Mouse (Mus musculus) heart, embryonic 16.5 days (tissue): ENCODE data around the gene Vip. TPM values are rescaled to one million over a fixed set of nuclear protein-coding genes. Genes with fewer than 3 reads are reported as not detected.

Experiments
- ATAC-seq: fragments of 200-750 bp; cut with Nextera tagmentation; replicated peaks from 2 replicates; pipeline ENCODE4 v1.8.0; 2017; ENCODE audit warnings: moderate number of reproducible peaks; ENCODE audit not compliant: insufficient read depth, low FRiP score; ENCODE audit errors: extremely low read depth
- H3K27ac ChIP-seq: fragments of 300-500 bp; sonication (generic); 2 replicates; pipeline ENCODE4 v1.5.1; 2014; ENCODE audit warnings: mild to moderate bottlenecking, low read length, control low read depth, moderate library complexity
- H3K27me3 ChIP-seq: fragments of 300-500 bp; sonication (generic); 2 replicates; pipeline ENCODE4 v1.6.1; 2014; ENCODE audit warnings: low read length, mixed read lengths; ENCODE audit not compliant: control insufficient read depth, insufficient read depth
- H3K36me3 ChIP-seq: fragments of 300-500 bp; sonication (generic); 2 replicates; pipeline ENCODE4 v1.6.1; 2014; ENCODE audit not compliant: control insufficient read depth, insufficient read depth
- H3K4me1 ChIP-seq: fragments of 300-500 bp; sonication (generic); 2 replicates; pipeline ENCODE4 v1.6.1; 2014; ENCODE audit warnings: low read length, mixed read lengths; ENCODE audit not compliant: control insufficient read depth, insufficient read depth
- H3K4me2 ChIP-seq: fragments of 300-500 bp; sonication (generic); 2 replicates; pipeline ENCODE4 v1.6.1; 2014; ENCODE audit warnings: low read depth, mild to moderate bottlenecking, control low read depth, low read length
- H3K4me3 ChIP-seq: fragments of 300-500 bp; sonication (generic); 2 replicates; pipeline ENCODE4 v1.5.1; 2014; ENCODE audit warnings: mild to moderate bottlenecking, control low read depth, low read length
- H3K9ac ChIP-seq: fragments of 300-500 bp; sonication (generic); 2 replicates; pipeline ENCODE4 v1.6.1; 2014; ENCODE audit warnings: low read length, control low read depth
- H3K9me3 ChIP-seq: fragments of 300-500 bp; sonication (generic); replicated peaks from 2 replicates; pipeline ENCODE4 v1.6.1; 2016; ENCODE audit warnings: low read length; ENCODE audit not compliant: control insufficient read depth
- WGBS: fragments of 180-500 bp; shearing (Covaris S2); extraction: QIAGEN DNeasy Blood & Tissue Kit; methylation state at CpG from one replicate; pipeline ENCODE4 v1.1.7; 2014; 5-methylcytosine and 5-hydroxymethylcytosine counted together
- polyA plus RNA-seq: library from polyadenylated mRNA; unstranded; fragments of >200 nt; fragmentation: Nextera tagmentation; extraction: Ambion mirVana; gene quantifications from 2 replicates; pipeline ENCODE4 v1.2.1, GENCODE M21; 2015

Vip gene
- polyA plus RNA-seq, 1 experiment from 2014 or later, result 0.18 TPM

GRCm38 (mm10) chr10:5608874-5609273 is 30.1 kb upstream of the Vip start:
- H3K4me1 ChIP-seq, result no peaks in the 10 kb centered on the region
- no peak for ATAC-seq

GRCm38 (mm10) chr10:5615186-5616040 is 23.6 kb upstream of the Vip start:
- Histone ChIP-seq H3K27ac (no peak overlapping the region), H3K9me3 (no peaks in the 10 kb centered on the region), H3K9ac (no peak overlapping the region), H3K4me3 (no peak overlapping the region), H3K4me2 (no peak overlapping the region), H3K36me3 (no peaks in the 10 kb centered on the region), H3K4me1 (no peaks in the 10 kb centered on the region), H3K27me3 (no peaks in the 10 kb centered on the region)
- WGBS, result 75% methylated on average over 13 of the region's 13 CpGs
- no peak for ATAC-seq

More at GRCm38 (mm10) chr10:5608874-5609273, 30.1 kb upstream of the Vip start:
- H3K9ac ChIP-seq, result no peak overlapping the region
- H3K4me2 ChIP-seq, result no peak overlapping the region
- H3K36me3 ChIP-seq, result no peaks in the 10 kb centered on the region
- H3K27ac ChIP-seq, result no peak overlapping the region
- no peaks in the 10 kb centered on the region for H3K27me3 ChIP-seq
- no peaks in the 10 kb centered on the region for H3K9me3 ChIP-seq
- no peak overlapping the region for H3K4me3 ChIP-seq
- 75% methylated on average over 3 of the region's 3 CpGs for WGBS

- H3K4me2 ChIP-seq, result no peak overlapping the region
- H3K27ac ChIP-seq, result no peak overlapping the region
- WGBS, result 24% methylated on average over 5 of the region's 5 CpGs
- no peak overlapping the region for H3K9ac ChIP-seq
- no peaks in the 10 kb centered on the region for H3K36me3 ChIP-seq
- ATAC-seq, result 0 out of 2 replicates have a peak, but pooled peaks have one; percentile 37
- no peaks in the 10 kb centered on the region; the same call in 1 of the 2 replicates for H3K9me3 ChIP-seq
- H3K4me1 ChIP-seq, result peaks cover 6% of the 10 kb centered on the region; the same call in 1 of the 2 replicates
- H3K4me3 ChIP-seq, result no peak overlapping the region
- H3K27me3 ChIP-seq, result no peaks in the 10 kb centered on the region
Observed at GRCm38 (mm10) chr10:5626268-5626667, 12.8 kb upstream of the Vip start.

GRCm38 (mm10) chr10:5633672-5634200 is 5.3 kb upstream of the Vip start:
- H3K4me3 ChIP-seq, result no peak overlapping the region
- ATAC-seq, result no peak
- no peaks in the 10 kb centered on the region; the same call in 1 of the 2 replicates for H3K9me3 ChIP-seq
- 51% methylated on average over 4 of the region's 4 CpGs for WGBS
- H3K27me3 ChIP-seq, result no peaks in the 10 kb centered on the region
- no peaks in the 10 kb centered on the region for H3K36me3 ChIP-seq
- no peak overlapping the region for H3K4me2 ChIP-seq
- H3K9ac ChIP-seq, result no peak overlapping the region
- H3K4me1 ChIP-seq, result no peaks in the 10 kb centered on the region
- no peak overlapping the region for H3K27ac ChIP-seq

- H3K4me1 ChIP-seq, result no peaks in the 10 kb centered on the region
- no peak overlapping the region for H3K9ac ChIP-seq
- ATAC-seq, result no peak
- H3K27ac ChIP-seq, result no peak overlapping the region
- H3K27me3 ChIP-seq, result no peaks in the 10 kb centered on the region
- H3K36me3 ChIP-seq, result no peaks in the 10 kb centered on the region
- no peaks in the 10 kb centered on the region; the same call in 1 of the 2 replicates for H3K9me3 ChIP-seq
- H3K4me3 ChIP-seq, result no peak overlapping the region
- H3K4me2 ChIP-seq, result no peak overlapping the region
- 8% methylated on average over 1 of the region's 1 CpGs for WGBS
Observed at GRCm38 (mm10) chr10:5634336-5634735, 4.7 kb upstream of the Vip start.

- no peaks in the 10 kb centered on the region for H3K27me3 ChIP-seq
- no peak overlapping the region for H3K4me3 ChIP-seq
- H3K36me3 ChIP-seq, result no peaks in the 10 kb centered on the region
- 60% methylated on average over 4 of the region's 4 CpGs for whole genome bisulfite sequencing
- no peak overlapping the region for H3K4me2 ChIP-seq
- no peaks in the 10 kb centered on the region for H3K9me3 ChIP-seq
- no peak overlapping the region for H3K27ac ChIP-seq
- no peak for ATAC-seq
- H3K4me1 ChIP-seq, result no peaks in the 10 kb centered on the region
- H3K9ac ChIP-seq, result no peak overlapping the region
Observed at GRCm38 (mm10) chr10:5637322-5637721, 1.7 kb upstream of the Vip start.

- no peak overlapping the region for H3K4me2 ChIP-seq
- WGBS, result 60% methylated on average over 2 of the region's 2 CpGs
- H3K36me3 ChIP-seq, result no peaks in the 10 kb centered on the region
- no peaks in the 10 kb centered on the region for H3K27me3 ChIP-seq
- ATAC-seq, result no peak
- no peaks in the 10 kb centered on the region for H3K4me1 ChIP-seq
- no peaks in the 10 kb centered on the region for H3K9me3 ChIP-seq
- H3K9ac ChIP-seq, result no peak overlapping the region
- H3K4me3 ChIP-seq, result no peak overlapping the region
- no peak overlapping the region for H3K27ac ChIP-seq
Observed at GRCm38 (mm10) chr10:5681275-5681674, 42.3 kb downstream of the Vip start.

GRCm38 (mm10) chr10:5685608-5686007 is 46.6 kb downstream of the Vip start:
- no peaks in the 10 kb centered on the region for H3K27me3 ChIP-seq
- H3K9me3 ChIP-seq, result no peaks in the 10 kb centered on the region
- H3K36me3 ChIP-seq, result no peaks in the 10 kb centered on the region
- H3K4me2 ChIP-seq, result no peak overlapping the region
- no peak overlapping the region for H3K27ac ChIP-seq
- no peaks in the 10 kb centered on the region for H3K4me1 ChIP-seq
- WGBS, result 23% methylated on average over 6 of the region's 6 CpGs
- no peak for ATAC-seq
- no peak overlapping the region for H3K4me3 ChIP-seq
- H3K9ac ChIP-seq, result no peak overlapping the region

GRCm38 (mm10) chr10:5694351-5694750 is 55.3 kb downstream of the Vip start:
- no peak overlapping the region for H3K4me3 ChIP-seq
- H3K27ac ChIP-seq, result no peak overlapping the region
- no peak for ATAC-seq
- H3K9ac ChIP-seq, result no peak overlapping the region
- H3K36me3 ChIP-seq, result no peaks in the 10 kb centered on the region
- H3K4me2 ChIP-seq, result no peak overlapping the region
- 39% methylated on average over 1 of the region's 1 CpGs for WGBS
- H3K9me3 ChIP-seq, result no peaks in the 10 kb centered on the region
- no peaks in the 10 kb centered on the region for H3K27me3 ChIP-seq
- H3K4me1 ChIP-seq, result no peaks in the 10 kb centered on the region
